Mouse (Mus musculus) brain, embryonic 18.5 days (tissue): Measurements from ENCODE around the gene Lrrc1.
A peak's percentile ranks its signal among the peaks of the same experiment; 100 is the strongest.
"Not testable (repeated sequence)": the region's sequence is repeated elsewhere in the genome, so short reads cannot be mapped to it uniquely, and the experiment has no call there.

Source experiments
- DNase-seq: peaks from one replicate; pipeline ENCODE4 v3.0.0-alpha.2; 2012; ENCODE audit warnings: low read depth, low spot score

Lrrc1 gene

GRCm38 (mm10) chr9:77544354-77545067 lies at the start of gene Lrrc1:
Gene Lrrc1, minus strand, starts transcription at chr9:77544870.
- peak; percentile 70 for DNase-seq

DNA sequence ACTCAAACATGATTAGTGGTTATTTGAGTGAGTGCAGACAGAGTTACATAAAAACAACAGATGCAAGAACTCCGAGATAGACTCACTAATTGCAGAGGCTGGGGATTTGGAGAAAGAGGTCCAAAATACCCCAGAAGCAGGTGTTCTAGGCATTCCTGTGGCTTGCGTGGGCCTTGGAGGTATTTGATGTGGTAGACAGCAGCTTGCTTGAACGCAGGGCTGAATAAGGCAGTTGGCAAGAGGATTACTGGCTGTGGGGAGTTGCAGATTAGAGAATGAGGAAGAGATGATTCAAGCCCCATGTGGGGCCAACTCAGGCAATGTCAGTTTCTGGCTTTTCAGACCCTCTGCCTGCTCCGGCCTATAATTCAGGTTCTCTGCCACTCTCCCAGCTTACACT lies 47.8 kb upstream of the Lrrc1 start:
- no peak for DNase-seq

GRCm38 (mm10) chr9:77589496-77589895 lies 44.8 kb upstream of the Lrrc1 start:
- no peak for DNase-seq

GRCm38 (mm10) chr9:77587616-77588015 lies 42.9 kb upstream of the Lrrc1 start:
- DNase-seq = no peak

- DNase-seq = no peak
Observed at GRCm38 (mm10) chr9:77586806-77587591, 42.3 kb upstream of the Lrrc1 start.

DNA sequence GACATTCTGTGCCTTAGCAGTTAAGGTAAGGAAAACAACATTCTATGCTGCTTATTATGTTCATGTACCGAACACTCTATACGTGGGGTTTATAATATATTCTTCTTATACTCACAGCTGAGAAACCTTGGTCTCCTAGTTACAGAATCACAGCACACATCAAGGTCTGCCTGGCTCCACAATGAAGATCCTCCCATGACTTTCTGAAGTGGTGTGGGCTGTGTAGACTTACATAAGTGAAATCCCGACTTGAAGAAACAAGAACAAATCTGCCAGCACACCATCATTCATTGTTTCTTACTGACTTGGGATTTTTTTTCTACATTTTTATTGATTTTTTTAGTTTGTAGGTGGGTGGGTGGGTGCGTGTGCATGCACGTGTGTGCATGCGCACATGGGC lies 40.1 kb upstream of the Lrrc1 start:
- no peak for DNase-seq

- no peak for DNase-seq
Observed at GRCm38 (mm10) chr9:77583302-77583701, 38.6 kb upstream of the Lrrc1 start.

DNA sequence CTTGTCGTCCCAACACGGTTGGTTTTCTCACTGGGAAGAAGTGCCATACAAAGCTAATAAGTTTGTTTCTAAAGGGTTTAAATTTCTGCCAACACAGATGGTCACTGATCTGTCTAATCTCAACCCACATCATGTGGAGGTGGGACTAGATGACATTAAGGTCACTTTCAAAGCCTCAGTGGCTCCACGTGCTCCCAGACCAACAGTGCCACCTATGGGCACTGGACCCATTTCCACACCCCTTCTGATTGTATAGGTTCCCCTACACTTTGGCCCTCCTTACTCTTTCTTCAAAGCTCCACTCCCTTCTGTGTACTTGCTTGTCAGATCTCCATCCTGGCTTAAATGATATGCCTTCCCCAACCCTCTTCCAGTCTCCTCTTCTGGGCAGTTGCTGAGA lies 35.2 kb upstream of the Lrrc1 start:
- no peak for DNase-seq

GRCm38 (mm10) chr9:77577931-77578330 lies 33.3 kb upstream of the Lrrc1 start:
- DNase-seq = no peak

DNA sequence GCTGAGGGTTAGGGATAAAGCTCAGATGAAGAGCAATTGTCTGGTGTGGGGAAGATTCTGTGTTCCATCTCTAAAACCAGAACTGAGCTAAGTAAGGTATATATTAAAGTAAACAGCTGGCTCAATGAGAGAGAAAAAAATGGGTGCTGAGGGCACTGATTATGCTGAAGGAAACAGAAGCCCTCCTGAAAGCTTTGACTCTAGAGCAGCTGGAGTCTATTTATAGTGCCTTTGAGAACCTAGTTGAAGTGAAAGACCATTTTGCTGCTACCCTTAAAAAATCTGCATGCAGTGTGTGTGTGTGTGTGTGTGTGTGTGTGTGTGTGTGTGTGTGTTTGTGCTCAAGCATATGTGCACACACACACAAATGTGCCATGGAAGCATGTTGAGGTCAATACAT lies 32.7 kb upstream of the Lrrc1 start:
- DNase-seq = no peak

- DNase-seq = no peak
Observed at GRCm38 (mm10) chr9:77576320-77576719, 31.6 kb upstream of the Lrrc1 start.

- DNase-seq = not testable (repeated sequence)
Observed at GRCm38 (mm10) chr9:77574996-77575395, 30.3 kb upstream of the Lrrc1 start.

GRCm38 (mm10) chr9:77571851-77572250 lies 27.2 kb upstream of the Lrrc1 start:
- DNase-seq = no peak

DNA sequence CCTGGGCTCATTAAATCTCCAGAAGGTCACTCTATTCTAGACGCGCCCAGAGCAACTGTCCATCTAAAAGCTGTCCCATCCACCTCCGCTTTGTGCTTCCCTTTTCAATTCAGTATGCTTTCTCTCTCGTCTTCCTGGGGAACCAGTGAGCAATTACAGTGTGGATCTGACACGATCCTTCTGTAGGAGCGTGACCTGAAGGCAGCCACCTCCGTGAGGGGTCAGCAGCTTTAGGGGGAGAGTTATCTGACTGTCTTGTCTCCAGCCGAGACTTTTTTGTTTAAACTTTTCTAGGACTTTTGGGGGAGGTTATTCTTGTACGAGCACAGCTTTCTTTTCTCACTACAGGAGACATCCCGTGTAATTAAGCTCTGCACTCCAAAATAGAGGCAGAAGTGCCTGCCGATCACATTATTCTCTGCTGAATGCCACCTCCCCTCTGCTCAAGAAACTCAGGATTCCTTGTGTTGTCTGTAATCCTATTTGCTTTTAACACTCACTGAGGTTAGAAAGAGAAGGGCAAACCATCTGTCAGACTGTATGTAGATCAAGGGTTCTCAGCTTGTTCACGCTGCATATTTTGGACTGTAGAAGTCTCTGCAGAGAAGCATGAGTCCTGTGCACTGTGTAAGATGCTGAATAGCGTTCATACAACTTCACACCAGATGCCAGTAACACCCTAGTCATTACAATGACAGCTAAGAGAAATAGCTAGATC lies 24.3 kb upstream of the Lrrc1 start:
- no peak for DNase-seq

DNA sequence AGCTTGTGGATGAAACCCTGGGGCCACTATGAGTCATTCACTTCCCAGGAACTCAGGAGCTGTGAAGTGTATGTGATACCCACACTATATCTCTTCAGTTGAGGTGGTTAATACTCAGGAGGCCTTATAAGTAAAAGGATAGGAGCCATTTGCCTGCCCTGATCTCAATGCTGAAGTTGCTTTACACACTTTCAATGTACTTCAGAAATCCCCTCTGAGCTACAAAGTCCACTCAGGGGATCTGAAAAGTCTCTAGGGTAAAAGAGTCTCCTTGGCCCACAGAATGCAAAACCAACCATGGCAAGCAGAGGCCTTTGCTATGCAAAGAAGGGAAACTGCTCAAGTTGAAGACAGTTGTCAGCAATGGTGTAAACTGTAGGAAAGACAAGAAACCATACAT lies 17.2 kb upstream of the Lrrc1 start:
- no peak for DNase-seq

- no peak for DNase-seq
Observed at GRCm38 (mm10) chr9:77557963-77558362, 13.3 kb upstream of the Lrrc1 start.

DNA sequence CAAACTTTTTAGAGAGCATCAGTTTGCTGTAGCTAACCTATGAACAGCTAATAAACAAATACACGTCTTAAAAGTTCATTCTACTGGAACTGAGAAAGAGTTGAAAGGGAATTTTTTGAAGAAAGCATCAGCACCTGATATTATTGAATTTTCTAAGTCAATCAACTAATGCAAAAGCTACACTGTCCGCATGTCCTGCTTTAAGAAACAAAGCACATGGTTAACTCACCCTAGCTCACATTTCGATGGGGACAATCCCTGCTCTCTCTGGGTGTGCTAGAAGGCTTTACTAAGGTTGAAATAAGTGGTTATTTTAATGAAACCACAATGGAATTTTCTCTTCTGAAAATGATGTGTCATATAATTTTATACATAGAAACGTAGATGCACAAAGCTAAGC lies 12.5 kb upstream of the Lrrc1 start:
- no peak for DNase-seq

GRCm38 (mm10) chr9:77556435-77556834 lies 11.8 kb upstream of the Lrrc1 start:
- no peak for DNase-seq

GRCm38 (mm10) chr9:77553465-77553864 lies 8.8 kb upstream of the Lrrc1 start:
- no peak for DNase-seq

DNA sequence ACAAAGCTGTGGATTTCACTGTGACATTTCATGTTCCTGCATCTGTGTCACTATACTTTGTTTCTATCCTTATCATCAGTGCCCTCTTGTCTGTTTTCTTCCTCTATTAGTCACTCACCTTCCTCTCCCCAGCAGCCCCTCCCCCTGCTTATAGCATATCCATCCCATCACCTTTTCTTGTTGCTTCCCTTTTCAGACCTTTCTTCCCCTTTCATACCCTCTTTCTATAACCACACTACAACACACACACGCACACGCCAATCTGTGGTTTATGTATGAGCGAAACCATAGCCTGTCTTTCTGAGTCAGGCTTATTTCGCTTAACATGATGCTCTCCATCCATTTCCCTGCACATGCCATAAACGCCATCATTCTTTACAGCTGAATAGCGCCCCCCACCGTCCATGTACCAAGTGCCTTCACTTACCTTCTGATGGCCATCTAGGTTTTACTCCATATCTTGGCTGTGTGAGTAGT lies 6.4 kb upstream of the Lrrc1 start:
- no peak for DNase-seq

GRCm38 (mm10) chr9:77546010-77546409 lies 1.3 kb upstream of the Lrrc1 start:
- no peak for DNase-seq

GRCm38 (mm10) chr9:77545068-77545421 lies 375 bp upstream of the Lrrc1 start:
- no peak for DNase-seq
